Mouse (Mus musculus) T-cell, adult 2 months (primary cell): ENCODE measurements around the gene Apof.
A peak's percentile ranks its signal among the peaks of the same experiment; 100 is the strongest.
"Not testable (repeated sequence)": the region's sequence is repeated elsewhere in the genome, so short reads cannot be mapped to it uniquely, and the experiment has no call there.

Source experiments
- DNase-seq: peaks from one replicate; pipeline ENCODE4 v3.0.0; 2022; ENCODE audit warnings: low spot score

Apof gene

DNA sequence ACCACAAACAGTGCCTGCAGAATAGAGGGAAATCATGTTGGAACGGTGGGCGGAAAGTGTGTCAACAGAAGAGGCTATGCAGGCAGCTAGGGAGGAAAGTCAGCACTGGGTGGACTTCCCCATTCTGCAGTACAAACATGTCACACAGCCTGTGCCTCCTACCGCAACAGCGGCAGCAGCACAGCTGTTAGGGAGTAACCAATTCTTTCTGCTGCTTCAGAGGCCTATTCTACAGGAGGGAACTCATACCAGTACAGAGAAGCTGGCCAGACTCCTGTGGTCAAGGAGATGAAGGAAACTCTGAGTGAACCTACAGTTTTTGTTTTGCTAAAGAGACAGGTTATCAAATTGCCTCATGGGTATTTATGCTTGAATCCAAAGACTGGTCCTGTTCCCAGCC, 9.5 kb upstream of the Apof start:
- DNase-seq: no peak

DNA sequence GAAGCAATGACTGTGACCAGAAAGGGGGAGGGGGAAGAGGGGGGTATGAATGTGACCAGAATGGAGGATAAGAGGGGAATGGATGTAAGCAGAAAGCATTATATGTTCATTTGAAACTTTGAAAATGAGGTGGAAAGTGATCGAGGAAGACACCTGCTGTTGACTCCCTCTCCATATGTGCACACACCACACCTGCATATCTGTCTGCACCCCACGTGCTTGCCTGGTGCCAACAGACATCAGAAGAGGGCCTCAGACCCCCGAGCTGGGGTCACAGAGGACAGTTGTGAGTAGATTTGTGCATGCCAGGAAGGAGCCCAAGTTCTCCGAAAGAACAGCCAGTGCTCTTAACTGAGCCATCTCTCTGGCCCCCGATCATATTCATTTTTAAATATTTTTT, 8.5 kb upstream of the Apof start:
- no peak for DNase-seq

DNA sequence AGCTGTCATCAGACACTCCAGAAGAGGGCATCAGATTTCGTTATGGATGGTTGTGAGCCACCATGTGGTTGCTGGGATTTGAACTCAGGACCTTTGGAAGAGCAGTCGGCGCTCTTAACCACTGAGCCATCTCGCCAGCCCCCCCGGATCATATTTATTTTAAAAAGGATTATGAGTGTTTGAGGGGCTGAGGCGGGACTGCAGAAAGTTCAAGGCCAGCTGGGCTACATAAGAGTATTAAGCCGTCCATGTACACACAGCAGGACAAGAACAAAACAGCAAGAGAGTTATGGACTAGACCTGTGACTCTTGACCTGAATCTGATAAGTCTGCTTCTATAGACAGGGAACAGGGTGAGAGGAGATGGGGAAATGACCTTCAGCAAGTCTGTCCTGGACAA, 8.1 kb upstream of the Apof start:
- DNase-seq: not testable (repeated sequence)

DNA sequence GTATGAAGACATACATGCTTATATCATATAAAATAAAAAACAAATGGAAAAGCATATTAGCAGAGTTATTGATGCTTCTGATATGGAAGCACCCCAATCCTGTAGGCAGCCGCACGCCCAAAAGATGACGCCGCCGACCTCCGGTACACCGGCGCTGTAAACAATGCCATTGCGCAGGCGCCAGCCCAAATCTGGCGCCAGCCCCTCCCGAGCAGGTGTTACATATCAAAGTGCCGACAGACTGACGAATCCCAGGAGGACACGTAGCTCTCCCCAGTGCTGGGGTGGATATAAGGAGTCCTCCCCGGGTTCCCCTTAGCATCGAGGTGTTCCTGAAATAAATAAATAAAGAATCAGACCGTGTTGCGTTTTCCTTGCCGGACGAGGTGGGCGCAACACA, 6.2 kb upstream of the Apof start:
- DNase-seq: no peak

DNA sequence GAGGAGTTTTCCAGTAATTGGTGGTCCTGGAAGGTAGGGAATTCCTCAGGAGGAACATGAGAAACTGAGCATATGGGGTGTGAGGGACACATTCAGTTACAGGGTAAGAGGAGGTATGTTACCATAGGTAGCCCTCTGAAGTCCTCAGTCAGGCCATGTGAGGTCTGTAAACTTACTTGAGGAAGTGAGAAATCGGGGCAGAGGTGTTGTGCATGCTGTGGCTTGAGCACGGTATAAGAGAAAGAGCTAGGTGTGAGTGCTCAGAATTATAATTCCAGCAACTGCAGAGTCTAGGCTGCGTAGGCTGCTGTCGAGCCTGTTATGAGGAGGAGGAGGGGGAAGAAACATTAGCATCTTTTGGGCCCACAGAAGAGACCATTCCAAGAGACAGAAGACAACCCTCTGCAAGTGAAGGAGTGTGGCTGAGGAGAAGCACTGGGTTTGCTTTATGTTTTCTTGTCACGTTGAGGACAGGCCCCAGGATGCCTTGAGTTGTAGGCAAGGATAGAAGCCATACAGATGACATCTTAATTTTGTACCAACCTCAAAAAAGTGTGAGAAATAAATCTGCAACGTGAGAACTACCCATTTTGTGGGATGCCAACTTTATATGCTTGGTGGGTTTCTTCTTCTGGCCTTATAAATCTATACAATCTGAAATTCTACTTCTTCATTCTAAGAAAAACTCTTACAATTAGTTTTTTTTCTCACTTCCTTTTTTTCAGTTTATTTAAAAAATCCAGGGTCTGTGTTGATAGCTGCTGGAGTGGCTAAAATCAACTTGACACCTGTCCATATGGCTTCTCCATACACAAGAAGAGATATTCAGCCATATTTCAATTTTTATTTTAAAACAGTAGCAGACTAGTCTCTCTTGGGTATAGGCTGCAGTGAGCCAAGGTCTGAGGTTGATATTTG, 4.8 kb upstream of the Apof start:
- DNase-seq: no peak

DNA sequence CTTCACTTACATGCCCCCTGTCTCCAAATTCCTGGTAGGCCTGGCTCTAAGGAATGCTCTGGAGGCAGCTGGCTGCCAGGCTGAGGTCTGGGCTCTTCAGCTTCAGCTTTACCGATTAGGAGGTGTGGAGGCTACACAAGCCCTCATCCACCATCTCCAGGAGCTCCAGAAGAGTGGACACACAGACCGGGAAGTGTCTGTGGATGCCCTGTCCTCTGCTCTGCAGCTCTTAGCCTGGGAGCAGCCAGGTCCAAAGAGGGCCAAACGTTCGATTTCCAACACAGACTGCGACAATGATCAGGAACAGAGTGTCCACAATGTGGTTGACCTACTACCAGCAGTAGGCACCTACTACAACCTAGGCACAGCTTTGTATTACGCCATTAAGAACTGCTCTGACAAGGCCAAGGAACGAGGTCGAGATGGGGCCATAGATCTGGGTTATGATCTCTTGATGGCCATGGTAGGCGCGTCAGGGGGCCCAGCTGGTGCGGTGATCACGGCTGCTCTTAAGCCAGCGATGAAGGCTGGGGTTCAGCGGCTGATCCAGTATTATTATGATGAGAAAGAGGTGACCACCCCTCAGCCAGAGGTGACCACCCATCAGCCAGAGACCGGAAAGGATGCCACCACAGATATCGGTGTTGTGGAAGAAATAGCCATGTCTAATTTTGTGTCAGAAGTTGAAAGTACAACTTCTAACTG, 887 bp downstream of the Apof start:
- no peak for DNase-seq

DNA sequence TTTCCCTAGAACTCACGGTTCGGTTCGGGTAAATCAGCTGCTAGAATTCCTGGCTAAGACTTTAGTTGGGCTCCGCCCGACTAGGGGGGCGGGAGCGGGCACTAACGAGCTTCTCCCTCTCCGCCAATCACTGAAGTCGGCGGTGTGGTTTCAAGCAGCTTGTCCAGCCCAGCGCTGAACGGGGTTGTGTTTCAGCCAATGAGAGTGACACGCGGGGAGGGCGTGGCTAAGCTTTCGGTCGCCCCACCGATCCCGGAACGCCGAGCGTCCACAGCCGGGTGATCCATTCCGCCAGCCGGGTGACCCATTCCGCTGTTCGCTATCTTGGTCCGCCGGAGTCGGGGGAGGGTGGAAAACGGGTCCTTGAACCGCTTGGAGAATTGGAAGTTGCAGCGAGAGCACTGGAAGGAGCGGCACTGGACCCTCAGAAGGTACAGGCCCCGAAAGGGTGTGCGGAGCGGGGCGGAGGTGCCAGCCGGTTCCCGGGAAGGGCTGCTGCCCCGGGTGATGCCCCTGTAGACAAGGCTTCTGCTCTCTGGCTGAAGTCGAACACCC, 1.9 kb downstream of the Apof start, which contains the start of gene Stat2:
Gene Stat2, plus strand, starts transcription at position 273 of the 555 bp plus-strand sequence.
- DNase-seq: peak; percentile 92

DNA sequence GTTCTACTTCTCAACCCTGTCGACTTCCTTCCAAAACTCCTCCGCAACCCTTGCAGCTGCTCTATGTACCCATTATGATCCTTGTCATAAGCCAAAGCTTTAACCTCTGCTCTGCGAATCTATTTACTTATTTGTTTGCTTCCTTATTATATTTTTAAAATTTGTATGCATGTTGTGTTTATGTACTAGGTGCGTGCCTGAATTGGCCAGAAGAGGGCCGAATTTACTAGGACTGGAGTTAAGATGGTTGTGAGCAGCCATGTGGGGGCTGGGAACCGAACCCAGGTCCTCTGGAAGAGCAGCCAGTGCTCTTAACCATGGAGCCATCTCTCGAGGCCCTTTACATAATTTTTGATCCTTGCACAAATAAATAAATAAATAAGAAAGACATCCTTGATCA, 2.4 kb downstream of the Apof start:
- no peak for DNase-seq

DNA sequence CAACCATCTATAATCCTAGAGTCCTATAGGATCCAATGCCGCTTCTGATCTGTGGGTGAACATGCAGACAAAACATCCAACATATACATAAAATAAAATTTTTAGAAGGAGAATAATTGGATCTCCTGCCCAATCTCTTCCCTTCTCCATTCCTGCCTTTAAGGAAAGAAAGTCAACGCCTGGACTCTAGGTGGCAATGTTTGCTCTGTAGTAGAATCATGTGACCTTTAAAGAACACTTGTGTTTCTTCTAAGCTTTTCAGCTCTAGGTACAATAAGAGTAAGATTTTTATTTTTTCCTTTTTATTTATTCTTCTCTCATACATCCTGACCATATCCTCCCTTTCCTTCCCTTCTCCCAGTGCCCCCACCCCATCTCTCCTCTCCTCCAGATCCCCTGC, 3.4 kb downstream of the Apof start:
- DNase-seq: no peak

DNA sequence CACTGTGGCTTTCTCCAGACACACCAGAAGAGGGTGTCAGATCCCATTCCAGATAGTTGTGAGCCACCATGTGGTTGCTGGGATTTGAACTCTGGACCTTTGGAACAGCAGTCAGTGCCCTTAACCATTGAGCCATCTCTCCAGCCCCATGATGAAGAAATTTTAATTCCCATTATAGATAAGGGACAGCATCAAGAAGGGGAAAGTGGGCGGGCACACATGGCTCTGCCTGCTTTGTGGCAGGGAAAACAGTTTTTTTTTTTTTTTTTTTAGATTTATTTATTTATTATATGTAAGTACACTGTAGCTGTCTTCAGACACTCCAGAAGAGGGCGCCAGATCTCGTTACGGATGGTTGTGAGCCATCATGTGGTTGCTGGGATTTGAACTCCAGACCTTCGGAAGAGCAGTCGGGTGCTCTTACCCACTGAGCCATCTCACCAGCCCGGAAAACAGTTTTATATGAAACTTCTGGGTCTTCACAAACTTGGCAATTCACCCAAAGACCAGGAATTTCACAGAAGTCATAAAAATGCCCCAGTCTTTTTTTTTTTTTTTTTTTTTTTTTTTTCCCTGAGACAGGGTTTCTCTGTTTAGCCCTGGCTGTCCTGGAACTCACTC, 4.5 kb downstream of the Apof start:
- not testable (repeated sequence) for DNase-seq

DNA sequence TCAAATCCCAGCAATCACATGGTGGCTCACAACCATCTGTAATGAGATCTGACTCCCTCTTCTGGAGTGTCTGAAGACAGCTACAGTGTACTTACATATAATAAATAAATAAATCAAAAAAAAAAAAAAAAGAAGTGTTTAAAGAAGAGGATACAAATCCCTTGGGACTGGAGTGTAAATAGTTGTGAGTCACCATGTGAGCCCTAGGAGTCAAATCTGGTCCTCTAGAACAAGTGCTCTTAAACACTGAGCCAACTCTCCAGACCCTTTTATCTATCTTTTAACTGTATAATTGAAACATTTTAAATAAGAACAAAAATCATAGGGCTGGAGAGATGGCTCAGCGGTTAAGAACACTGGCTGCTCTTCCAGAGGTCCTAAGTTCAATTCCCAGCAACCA, 6.9 kb downstream of the Apof start:
- not testable (repeated sequence) for DNase-seq

DNA sequence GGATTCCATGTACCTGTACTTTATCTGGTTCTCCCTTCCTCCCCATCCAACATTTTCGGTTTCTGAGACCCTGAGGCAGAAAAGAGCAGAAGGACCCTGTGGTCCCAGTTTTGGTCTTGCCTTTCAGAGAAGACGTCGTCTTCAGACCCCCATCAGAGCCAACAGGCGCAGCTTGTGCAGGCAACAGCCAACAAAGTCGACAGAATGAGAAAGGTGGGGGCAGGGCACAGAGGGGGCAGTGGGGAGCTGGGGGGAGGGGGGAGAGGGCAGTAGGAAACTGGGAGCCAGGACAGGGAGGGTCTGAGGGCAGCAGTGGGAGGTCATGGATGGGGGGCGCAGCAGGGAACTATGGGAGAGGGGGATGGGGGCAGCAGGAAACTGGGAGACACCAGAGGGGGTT, 9.7 kb downstream of the Apof start:
- DNase-seq: no peak

DNA sequence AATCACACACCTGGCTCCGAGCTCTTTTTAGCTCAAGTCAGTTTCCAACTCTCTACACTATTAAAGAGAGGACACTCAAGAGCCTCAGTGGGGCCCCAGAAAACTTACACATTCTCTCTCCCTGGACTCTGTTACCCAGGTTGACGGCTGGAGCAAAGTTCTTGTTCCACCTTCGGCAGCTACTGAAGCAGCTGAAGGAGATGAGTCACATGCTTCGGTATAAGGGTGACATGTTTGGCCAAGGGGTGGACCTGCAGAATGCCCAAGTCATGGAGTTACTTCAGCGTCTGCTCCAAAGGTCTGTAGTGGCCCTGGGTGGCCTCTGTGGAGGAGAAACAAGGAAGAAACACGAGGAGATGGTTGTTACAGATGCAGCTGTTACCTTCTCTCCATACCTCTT, 12.5 kb downstream of the Apof start:
- DNase-seq: no peak

DNA sequence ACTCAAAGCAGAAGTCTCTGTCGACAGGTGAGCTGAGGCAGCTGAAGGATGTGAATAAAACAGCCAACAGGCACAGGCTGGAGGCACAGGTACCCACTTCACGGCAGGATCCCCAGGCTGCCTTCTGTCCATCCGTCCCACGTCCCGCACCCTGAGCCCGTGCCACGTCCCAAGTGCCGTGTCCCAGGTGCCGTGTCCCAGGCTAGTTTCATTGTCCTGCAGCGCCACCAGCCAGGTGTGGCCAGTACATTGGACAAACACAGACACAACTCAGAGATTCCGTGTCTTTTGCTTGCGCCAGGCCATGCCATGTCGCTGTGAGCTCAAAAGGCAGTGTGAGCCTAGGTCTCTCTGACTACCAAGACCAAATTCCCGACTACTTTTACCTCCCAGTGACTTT, 13.2 kb downstream of the Apof start:
- no peak for DNase-seq

DNA sequence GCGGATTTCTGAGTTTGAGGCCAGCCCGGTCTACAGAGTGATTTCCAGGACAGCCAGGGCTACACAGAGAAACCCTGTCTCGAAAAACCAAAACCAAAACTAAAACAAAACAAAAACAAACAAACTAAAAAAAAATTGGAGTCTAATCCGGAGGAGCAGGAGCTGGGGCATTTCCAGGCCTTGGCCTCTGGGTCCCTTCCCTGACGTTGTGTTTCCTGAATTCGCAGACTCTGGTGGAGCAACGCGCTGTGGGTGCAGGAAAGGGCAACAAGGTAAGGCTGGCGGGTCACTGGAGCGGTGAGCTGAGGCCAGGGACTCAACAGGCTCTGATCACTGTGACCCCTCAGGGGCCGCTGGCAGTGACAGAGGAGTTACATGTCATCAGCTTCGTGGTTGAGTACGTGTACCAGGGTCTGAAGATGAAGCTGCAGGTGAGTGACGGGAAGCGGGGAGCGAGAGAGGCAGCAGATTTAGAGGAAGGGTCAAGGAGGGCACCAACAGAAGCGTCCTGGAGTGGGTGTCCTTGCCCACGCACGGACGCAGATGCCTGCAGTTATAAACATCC, 14.5 kb downstream of the Apof start:
- no peak for DNase-seq

DNA sequence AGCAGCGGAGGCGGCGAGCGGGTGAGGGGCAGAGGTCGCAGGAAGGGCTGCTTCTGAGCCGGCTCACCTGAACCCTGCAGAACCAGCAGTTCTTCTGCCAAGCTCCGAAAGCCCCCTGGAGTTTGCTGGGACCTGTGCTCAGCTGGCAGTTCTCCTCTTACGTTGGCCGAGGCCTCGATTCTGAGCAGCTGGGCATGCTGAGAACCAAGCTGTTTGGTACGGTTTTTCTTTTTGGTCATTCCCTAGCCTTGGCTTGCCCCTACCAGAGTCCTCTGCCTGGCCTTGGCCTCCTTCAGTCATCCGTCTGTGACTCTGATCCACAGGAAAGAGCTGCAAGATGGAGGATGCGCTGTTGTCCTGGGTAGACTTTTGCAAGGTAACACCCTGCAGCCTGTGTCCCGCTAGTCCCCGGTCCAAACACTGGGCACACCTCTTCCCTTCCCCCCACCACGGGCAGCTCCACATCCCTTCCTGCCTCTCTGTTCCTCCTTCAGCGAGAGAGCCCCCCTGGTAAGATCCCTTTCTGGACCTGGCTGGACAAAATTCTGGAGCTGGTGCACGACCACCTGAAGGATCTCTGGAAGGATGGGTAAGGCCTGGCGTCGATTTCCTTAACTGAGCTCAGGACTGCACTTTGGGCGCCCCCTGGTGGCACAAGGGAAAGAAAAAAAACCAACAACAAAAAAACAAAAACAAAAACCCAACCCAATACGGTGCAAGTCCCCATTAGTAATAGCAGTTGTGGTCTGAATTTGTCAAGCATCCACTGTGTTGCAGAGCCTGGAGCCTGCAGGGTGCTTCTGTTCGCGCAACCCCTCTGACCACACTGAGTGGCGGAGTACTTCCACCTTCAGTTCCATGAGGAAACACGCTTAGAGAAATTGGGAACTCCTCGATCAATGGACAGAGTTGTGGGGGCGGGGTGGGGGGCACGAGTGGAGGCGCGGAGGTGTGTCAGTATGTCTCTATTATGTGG, 15.4 kb downstream of the Apof start:
- peak; percentile 53 for DNase-seq

DNA sequence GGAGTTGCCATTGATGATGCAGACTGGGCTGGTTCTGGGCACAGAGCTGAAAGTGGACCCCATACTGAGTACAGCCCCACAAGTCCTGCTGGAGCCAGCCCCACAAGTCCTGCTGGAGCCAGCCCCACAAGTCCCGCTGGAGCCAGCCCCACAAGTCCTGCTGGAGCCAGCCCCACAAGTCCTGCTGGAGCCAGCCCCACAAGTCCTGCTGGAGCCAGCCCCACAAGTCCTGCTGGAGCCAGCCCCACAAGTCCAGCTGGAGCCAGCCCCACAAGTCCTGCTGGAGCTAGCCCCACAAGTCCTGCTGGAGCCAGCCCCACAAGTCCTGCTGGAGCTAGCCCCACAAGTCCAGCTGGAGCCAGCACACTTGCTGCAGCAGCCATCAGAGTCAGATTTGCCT, 22.1 kb downstream of the Apof start:
- not testable (repeated sequence) for DNase-seq

DNA sequence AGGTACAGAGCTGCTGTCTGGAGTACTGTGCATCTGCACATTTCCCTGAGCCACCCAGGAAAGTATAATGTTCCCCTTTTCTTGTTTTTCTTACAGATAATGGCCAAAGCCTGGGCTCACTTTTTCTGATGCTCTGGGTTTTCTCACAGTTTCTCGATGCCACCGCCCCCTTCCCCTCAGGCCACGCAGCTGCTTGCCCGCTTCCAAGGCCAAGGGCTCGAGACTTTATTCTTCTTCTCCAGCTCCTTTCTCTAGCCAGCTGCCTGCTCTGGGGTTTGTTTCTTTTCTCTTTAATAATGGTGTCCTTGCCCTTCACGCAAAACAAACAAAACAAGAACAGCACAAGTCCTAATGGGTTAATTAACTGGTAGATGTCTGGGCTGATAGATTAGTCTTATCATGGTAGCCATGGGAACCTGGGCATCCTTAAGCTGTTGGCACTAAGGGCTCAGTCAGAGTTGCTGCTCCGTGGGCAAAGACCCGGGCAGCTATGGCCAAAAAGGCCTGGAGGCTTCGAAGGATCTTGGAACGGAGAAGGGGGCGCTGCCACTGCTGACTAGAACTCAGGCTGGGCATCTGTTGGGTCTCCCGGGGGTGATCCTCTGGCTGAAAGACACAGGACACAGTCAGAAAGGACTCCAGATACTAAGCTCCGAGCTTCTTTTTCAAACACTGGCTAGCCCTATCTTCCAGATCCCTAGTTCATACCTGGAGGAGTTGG, 28.1 kb downstream of the Apof start:
- DNase-seq: no peak

DNA sequence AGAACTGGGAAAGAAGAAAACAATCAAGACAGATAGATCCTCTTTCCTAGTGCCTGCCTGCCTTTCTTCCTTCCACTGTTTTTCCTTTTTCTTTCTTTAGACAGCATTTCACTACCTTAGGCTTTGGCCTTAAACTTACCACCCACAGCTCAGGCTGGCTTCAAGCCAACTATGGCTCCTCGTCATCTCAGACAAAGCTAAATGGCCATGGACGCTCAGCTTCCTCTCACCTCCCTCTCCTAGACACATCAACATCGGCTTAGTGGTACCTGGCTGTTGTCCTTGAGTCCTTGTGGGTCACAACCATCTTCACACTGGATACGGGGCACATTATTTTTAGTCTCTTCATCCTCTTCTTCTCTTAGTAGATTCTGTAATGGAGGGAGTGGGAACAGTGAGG, 28.8 kb downstream of the Apof start:
- no peak for DNase-seq

DNA sequence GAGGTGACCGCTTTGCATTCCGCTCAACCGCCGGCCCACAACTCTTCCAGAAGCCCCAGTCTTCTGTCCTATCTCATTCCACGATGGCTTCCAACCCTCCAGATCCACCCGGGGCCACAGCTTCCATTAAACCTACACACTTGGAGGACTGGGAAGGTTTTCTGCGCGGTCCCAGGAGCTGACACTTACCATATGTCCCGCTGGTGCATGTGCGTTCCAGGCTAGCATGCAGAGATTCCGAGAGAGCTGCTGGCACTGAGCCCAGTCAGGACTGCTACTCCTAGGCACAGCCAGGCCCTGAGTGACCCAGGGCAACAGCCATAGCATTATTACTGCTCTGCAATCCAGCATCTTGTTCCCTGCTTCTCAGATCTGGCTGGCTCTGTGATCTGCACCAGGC, 29.2 kb downstream of the Apof start:
- DNase-seq: no peak
